Mouse (Mus musculus) monocyte, adult 5-6 weeks (primary cell): ENCODE results near the gene Trim28. TPM values are rescaled to one million over a fixed set of nuclear protein-coding genes. Genes with fewer than 3 reads are reported as not detected.

ENCODE experiments used
- ATAC-seq: fragments of 153-309, 156-312 bp; replicated peaks from 2 replicates; pipeline ENCODE4 v1.8.0; 2017; ENCODE audit warnings: mild to moderate bottlenecking; ENCODE audit not compliant: low TSS enrichment, insufficient number of reproducible peaks, severe bottlenecking, poor library complexity, low FRiP score
- total RNA-seq: library from RNA; stranded (forward); fragments of 200-1000, 200-491, 200-594 nt; gene quantifications from 3 replicates; pipeline ENCODE4 v1.2.3, GENCODE M21; 2017

The Trim28 gene
- total RNA-seq, 1 experiment from 2014 or later = 150 TPM

DNA sequence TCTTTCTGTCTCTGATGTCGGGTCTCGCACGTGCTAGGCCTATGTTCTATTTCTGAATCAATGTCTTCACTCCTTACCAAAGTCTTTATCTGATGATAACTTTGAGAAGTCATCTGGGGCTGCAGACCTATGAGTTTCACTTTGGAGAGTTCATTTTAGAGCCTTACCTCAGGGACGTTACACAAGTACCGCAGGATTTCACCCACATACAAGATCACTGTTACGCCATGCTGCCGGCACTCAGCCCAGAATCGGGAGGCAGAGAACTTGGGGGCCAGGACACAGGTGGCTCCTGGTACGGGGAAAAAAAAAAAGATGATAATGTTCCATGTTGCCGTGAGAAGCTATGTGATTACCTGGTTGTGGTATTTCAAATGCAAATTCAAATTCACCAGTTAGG lies 5.8 kb upstream of the Trim28 start:
- ATAC-seq = no peak

GRCm38 (mm10) chr7:12995862-12996261 lies 3.1 kb upstream of the Trim28 start:
- ATAC-seq = no peak

GRCm38 (mm10) chr7:12997230-12997629 lies 1.7 kb upstream of the Trim28 start:
- ATAC-seq = no peak

DNA sequence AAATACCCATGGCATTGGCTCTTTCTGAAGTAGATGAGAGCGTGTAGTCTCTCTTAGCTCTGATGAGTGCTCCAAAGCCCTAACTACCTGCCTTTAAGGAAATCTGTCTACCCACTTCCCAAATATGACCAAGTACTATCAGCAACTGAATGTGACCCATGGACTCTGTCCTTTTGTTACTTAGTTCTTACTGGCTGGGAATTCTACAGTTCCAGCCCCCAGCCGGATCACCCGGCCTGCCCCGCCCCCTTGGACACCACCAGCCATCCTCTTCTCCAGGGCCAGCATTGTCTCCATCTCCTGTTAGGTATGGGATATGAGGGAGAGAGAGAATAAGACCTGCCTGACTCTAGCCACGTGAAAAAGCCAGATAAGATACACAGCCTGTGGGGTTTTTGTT lies 861 bp upstream of the Trim28 start, which contains the start of gene Slc27a5:
Gene Slc27a5, minus strand, starts transcription at position 140 of the 400 bp plus-strand sequence.
- ATAC-seq = no peak

DNA sequence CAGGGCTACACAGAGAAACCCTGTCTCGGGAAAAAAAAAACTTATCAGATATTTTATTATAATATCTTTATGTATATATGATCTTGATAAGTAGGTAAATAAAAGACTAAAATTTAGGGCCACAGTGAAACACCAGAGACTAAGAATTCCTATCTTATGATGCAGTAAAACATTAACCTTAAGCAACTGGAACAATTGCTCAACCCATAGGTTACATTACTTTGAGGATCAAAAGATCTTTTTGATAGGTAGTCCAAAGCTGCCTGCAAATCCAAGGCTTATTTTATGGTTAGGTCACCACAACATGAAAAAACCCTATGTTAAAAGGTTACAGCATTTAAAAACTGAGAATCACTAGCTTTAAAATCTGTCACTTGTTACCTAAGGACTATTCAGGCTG lies 2.7 kb downstream of the Trim28 start:
- no peak for ATAC-seq

DNA sequence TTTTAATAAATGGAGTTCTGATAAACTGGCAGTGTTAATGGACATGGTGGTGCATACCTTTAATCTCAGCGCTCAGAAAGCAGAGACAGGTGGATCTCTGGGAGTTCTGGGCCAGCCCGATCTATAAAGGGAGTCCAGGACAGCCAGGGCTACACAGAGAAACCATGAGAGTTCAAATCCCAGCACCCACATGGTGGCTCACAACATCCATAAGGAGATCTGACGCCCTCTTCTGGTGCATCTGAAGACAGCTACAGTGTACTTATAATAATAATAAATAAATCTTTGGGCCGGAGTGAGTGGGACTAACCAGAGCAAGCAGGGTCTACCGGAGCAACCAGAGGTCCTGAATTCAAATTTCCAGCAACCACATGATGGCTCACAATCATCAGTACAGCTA lies 4.5 kb downstream of the Trim28 start:
- ATAC-seq = no peak

- no peak for ATAC-seq
These were observed 7.1 kb downstream of the Trim28 start for GRCm38 (mm10) chr7:13006011-13006410.

DNA sequence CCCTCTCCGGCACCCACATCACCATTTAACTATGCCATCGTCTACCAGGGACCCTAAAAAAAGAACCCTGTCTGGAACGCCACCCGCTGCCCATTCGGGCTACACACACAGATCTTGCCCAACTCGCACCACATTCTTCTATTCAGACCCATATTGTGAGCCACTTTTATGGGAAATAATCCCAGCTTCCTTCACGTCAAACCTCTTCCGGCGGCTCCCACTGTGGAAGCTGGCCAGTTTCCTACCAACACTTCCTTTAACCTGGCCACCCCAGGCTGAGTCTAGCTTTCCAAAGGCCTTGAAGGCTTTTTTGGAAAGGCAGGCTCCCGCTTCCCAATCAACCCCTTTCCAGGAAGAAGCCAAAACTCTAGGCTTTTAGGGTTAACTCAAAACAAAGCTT lies 7.6 kb downstream of the Trim28 start:
- no peak for ATAC-seq

GRCm38 (mm10) chr7:13007341-13008092 lies 8.6 kb downstream of the Trim28 start:
- ATAC-seq = no peak

GRCm38 (mm10) chr7:13009143-13010004 lies 10.5 kb downstream of the Trim28 start:
- ATAC-seq = peak; percentile 89

DNA sequence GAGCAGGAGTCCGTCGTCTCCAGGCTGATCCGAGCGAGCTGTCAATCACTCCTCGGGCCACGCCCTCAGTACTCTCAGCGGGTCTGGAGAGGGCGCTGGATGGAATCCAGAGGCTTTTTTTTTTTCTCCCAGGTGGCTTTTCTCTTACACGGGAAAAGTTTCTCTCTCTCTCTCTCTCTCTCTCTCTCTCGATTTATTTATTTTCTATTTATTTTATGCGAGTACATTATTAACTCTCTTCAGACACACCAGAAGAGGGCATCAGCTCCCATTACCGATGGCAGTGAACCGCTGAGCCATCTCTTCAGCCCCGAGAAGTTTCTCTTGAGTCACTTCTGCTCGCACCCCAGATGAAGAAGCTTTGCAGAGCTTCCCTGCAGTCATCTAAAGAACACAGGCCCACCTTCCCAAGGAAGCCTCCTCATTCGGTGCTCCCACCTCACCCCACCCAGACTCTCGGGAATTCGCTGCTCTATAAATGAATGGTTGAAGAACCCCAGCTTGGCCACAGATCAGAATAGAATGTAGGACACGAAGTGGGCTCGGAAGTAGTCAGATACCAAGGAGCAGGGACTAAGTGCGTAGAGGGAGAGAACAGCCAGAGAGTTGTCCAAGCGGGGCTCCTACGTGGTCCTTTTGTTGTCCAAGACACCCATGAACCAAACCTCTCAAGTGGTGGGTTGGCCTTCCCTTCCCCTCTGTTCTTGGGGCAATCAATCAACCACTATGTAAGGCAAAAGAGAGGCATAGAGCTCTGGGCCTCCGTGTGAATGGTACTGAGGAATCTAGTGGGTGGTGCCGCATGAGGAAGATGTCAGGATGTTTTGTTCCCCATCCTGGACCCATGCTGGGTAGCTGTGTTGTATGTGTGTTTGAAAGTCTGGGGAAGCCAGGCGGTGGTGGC lies 11.3 kb downstream of the Trim28 start, which contains the start of gene Zbtb45:
Gene Zbtb45, minus strand, starts transcription at position 30 of the 904 bp plus-strand sequence.
- ATAC-seq = no peak

DNA sequence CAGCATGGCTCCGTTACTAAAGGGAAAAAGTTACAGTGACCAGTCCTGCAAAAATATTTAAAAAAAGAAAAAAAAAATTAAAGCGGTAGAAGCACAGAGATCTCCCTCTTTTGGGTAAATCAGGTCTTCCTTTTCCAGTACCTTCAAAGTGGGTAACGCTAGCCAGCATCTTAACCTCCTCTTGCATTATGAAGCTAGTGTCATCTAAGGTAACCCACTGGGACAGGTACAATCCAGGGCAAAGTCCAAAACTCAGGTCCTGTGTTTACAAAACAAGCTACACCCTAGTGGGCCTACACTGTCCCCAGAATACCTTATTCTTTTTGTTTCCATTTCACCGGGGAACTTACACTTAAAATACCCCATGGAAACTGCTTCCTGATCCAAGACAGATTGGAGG lies 14.8 kb downstream of the Trim28 start:
- no peak for ATAC-seq

DNA sequence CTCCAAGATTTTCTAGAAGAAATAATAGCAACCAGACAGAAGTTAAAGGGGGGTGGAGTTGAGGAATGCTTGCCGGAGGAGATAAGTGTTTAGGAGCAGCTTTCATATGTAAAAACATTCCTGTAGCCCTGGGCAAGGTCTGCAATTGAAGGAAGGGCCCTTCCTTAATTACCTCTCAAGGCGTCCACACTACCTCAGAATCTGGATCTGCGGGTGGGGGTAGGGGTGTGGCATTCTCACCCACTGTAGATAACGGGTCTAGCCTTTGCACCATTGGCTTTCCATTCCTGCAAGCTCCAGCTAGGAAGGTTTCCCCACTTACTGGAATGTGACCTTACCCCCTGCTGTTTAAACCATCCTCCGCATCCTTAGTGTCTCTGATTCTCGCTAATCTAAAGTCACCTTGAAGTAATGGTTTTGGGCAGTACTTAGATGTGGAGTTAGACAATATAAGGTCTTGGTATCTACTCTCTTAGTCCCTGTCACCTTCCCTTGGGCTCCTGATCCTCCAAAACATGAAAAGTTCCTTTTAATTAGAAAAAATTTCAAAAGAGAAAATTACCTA lies 15.4 kb downstream of the Trim28 start:
- no peak for ATAC-seq

GRCm38 (mm10) chr7:13015217-13015616 lies 16.3 kb downstream of the Trim28 start:
- ATAC-seq = no peak

GRCm38 (mm10) chr7:13022773-13023535 lies 24.0 kb downstream of the Trim28 start:
- ATAC-seq = peak; percentile 65

- peak; percentile 78 for ATAC-seq
These were observed 25.2 kb downstream of the Trim28 start for GRCm38 (mm10) chr7:13023928-13024731.

- no peak for ATAC-seq
These were observed 25.9 kb downstream of the Trim28 start for GRCm38 (mm10) chr7:13024805-13025204.
